Mouse (Mus musculus) limb, embryonic 13.5 days (tissue): ENCODE results near the gene Rmi2. TPM values are rescaled to one million over a fixed set of nuclear protein-coding genes. Genes with fewer than 3 reads are reported as not detected.

ENCODE experiments used
- ATAC-seq: fragments of 200-750 bp; cut with Nextera tagmentation; 2 replicates; pipeline ENCODE4 v1.8.0; 2017; ENCODE audit warnings: low read depth, moderate number of reproducible peaks, moderate TSS enrichment; ENCODE audit not compliant: low FRiP score
- H3K27ac ChIP-seq: fragments of 300-500 bp; sonication (generic); 2 replicates; pipeline ENCODE4 v1.5.1; 2015; ENCODE audit warnings: inconsistent platforms, mild to moderate bottlenecking, moderate library complexity
- H3K27me3 ChIP-seq: fragments of 300-500 bp; sonication (generic); 2 replicates; pipeline ENCODE4 v1.6.1; 2015; ENCODE audit warnings: mild to moderate bottlenecking, inconsistent platforms
- H3K36me3 ChIP-seq: fragments of 300-500 bp; sonication (generic); 2 replicates; pipeline ENCODE4 v1.6.1; 2015; ENCODE audit warnings: inconsistent platforms, mild to moderate bottlenecking, moderate library complexity
- H3K4me1 ChIP-seq: fragments of 300-500 bp; sonication (generic); 2 replicates; pipeline ENCODE4 v1.6.1; 2015; ENCODE audit warnings: inconsistent platforms
- H3K4me2 ChIP-seq: fragments of 300-500 bp; sonication (generic); replicated peaks from 2 replicates; pipeline ENCODE4 v1.6.1; 2015; ENCODE audit warnings: inconsistent platforms, mild to moderate bottlenecking, moderate library complexity
- H3K4me3 ChIP-seq: fragments of 300-500 bp; sonication (generic); 2 replicates; pipeline ENCODE4 v1.5.1; 2015; ENCODE audit warnings: moderate library complexity, mild to moderate bottlenecking, inconsistent platforms
- H3K9ac ChIP-seq: fragments of 300-500 bp; sonication (generic); 2 replicates; pipeline ENCODE4 v1.6.1; 2015; ENCODE audit warnings: mild to moderate bottlenecking, inconsistent platforms
- H3K9me3 ChIP-seq: fragments of 300-500 bp; sonication (generic); 2 replicates; pipeline ENCODE4 v1.6.1; 2016; ENCODE audit warnings: inconsistent platforms
- WGBS: fragments of 180-500 bp; shearing (Covaris S2); methylation state at CpG from one replicate; pipeline ENCODE4 v1.1.7; 2015; 5-methylcytosine and 5-hydroxymethylcytosine counted together
- polyA plus RNA-seq: library from polyadenylated mRNA; unstranded; fragments of >200 nt; fragmentation: Nextera tagmentation; extraction: Ambion mirVana; gene quantifications from 2 replicates; pipeline ENCODE4 v1.2.1, GENCODE M21; 2015

The Rmi2 gene
- polyA plus RNA-seq, 1 experiment from 2014 or later = 4.8 TPM

DNA sequence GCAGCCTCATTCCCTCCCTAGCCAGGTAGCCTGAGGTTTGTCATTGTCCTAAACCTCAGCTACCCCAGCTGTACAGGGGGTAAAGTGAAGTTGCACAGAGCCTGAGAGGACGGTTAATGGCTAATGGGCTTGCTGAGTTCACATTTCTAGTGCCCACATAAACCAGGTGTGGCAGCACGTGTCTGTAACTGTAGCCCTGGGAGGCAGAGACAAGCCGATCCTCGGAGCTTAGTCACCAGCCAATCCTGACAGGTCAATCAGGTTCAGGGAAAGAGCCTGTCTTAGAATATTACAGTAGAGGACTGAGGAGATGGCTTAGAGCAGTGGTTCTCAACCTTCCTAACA is 6.4 kb upstream of the Rmi2 start:
- Histone ChIP-seq H3K4me3 (no peak overlapping the region), H3K36me3 (no peaks in the 10 kb centered on the region)
- no peak for ATAC-seq

DNA sequence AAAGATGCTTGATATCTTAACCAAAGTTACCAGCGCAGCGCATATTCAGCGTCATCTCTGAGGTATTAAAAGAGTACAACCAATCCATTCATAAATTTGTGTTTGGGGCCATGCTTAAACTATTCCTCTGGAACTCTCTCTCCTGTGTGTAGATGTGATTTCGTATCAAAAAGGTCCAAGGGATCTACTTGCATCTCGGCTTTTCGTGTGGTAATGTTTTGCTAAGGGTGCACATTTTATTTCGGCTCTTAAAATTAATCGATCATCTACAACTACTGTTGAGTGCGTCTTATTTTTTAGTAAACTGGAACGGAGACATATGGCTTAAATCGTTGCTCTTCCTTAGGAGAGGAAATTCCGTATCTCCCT is 333 bp upstream of the Rmi2 start:
- no peaks in the 10 kb centered on the region for H3K9me3 ChIP-seq
- peaks cover 46% of the 10 kb centered on the region for H3K4me1 ChIP-seq
- ATAC-seq = no peak
- H3K36me3 ChIP-seq = no peaks in the 10 kb centered on the region
- H3K9ac ChIP-seq = 0 out of 2 replicates have a peak overlapping the region, but pooled peaks have one; percentile 43
- no peak overlapping the region for H3K27ac ChIP-seq
- H3K4me3 ChIP-seq = peak overlapping the region; percentile 87
- H3K27me3 ChIP-seq = no peaks in the 10 kb centered on the region
- peak overlapping the region; percentile 83 for H3K4me2 ChIP-seq
- 10% methylated on average over 12 of the region's 12 CpGs for WGBS

More for the DNA sequence above, 6.4 kb upstream of the Rmi2 start:
- Histone ChIP-seq H3K27me3 (no peaks in the 10 kb centered on the region), H3K9ac (no peak overlapping the region), H3K9me3 (0 out of 2 replicates have a peak, but pooled peaks cover under 1% of the 10 kb centered on the region), H3K4me1 (peaks cover 25% of the 10 kb centered on the region), H3K27ac (no peak overlapping the region), H3K4me2 (no peak overlapping the region)
- 42% methylated on average over 4 of the region's 4 CpGs for WGBS

DNA sequence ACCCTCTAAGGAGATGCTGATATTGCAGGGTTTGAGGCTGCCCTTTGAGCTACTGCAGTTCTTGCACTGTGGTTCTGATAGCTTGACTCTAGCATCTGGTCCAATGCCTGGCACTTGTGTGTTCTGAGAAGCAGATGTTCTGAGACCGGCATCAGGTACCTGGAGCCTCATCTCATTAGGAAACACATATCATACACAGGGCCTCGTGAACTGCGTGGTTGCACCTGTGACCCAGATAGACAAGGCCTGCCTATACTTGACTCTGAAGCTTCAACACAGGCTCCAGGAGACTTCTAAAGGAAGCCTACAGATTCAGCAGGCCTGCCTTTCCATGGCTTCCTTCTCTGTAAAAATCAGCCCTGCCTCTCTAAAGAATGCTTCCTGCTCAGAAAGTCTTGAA is 1.5 kb downstream of the Rmi2 start:
- Histone ChIP-seq H3K4me3 (0 out of 2 replicates have a peak overlapping the region, but pooled peaks have one; percentile 87), H3K9me3 (no peaks in the 10 kb centered on the region), H3K4me1 (peaks cover 53% of the 10 kb centered on the region), H3K27me3 (no peaks in the 10 kb centered on the region), H3K36me3 (peaks cover 8% of the 10 kb centered on the region; the same call in 1 of the 2 replicates), H3K27ac (no peak overlapping the region), H3K9ac (no peak overlapping the region), H3K4me2 (peak overlapping the region; percentile 83)
- no peak for ATAC-seq
- 86% methylated on average over 3 of the region's 3 CpGs for WGBS

DNA sequence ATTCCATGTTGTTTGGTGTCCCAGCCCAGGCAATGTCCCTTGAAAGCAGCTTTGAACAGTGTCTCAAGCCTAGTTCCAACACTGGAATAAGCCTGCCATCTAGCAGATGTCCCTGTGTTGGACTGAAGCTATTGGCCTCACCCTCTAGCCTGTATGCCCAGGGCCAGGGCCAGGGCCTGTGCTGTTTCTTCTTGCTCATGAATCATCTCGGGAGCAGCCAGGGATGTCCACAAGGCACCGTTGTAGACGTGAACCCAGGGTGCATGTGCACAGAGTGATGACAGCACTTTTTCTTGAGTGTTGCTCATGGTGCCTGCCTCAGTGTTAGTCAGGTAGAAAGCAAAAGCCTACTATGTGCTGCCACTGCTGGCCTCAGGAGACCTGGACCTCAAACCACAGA is 2.4 kb downstream of the Rmi2 start:
- Histone ChIP-seq H3K4me3 (no peak overlapping the region), H3K27ac (no peak overlapping the region), H3K9me3 (no peaks in the 10 kb centered on the region), H3K4me2 (no peak overlapping the region), H3K9ac (no peak overlapping the region), H3K36me3 (peaks cover 8% of the 10 kb centered on the region; the same call in 1 of the 2 replicates), H3K4me1 (peaks cover 55% of the 10 kb centered on the region), H3K27me3 (no peaks in the 10 kb centered on the region)
- ATAC-seq = no peak
- WGBS = 88% methylated on average over 3 of the region's 3 CpGs

DNA sequence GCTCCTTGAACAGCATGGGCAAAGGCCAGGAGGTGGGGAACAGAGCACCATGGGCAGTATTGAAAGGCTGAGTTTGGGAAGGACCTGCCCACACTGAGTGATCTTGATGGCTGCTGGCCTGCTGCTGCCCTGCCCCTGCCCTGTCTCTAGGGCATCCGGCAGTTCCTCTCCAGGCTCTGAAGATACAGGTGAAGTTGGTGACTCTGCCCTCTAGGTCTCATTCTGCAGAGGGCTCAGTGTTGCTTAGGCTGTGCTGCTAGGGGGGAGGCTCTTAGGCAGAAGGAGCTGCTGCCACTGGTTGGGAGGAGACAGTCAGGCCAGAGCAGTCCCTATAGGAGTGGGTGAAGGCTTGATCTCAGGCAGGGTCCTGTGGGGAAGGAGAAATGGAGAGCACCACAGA is 3.0 kb downstream of the Rmi2 start:
- no peak overlapping the region for H3K4me3 ChIP-seq
- no peaks in the 10 kb centered on the region for H3K27me3 ChIP-seq
- 80% methylated on average over 1 of the region's 1 CpGs for whole genome bisulfite sequencing
- peaks cover 8% of the 10 kb centered on the region; the same call in 1 of the 2 replicates for H3K36me3 ChIP-seq
- H3K27ac ChIP-seq = peak overlapping the region; percentile 78
- peak overlapping the region; percentile 27; the same call in 1 of the 2 replicates for H3K4me2 ChIP-seq
- no peaks in the 10 kb centered on the region for H3K9me3 ChIP-seq
- peaks cover 61% of the 10 kb centered on the region for H3K4me1 ChIP-seq
- H3K9ac ChIP-seq = peak overlapping the region; percentile 43
- no peak for ATAC-seq

GRCm38 (mm10) chr16:10838487-10839245 is 3.8 kb downstream of the Rmi2 start:
- no peak overlapping the region for H3K4me3 ChIP-seq
- no peaks in the 10 kb centered on the region for H3K9me3 ChIP-seq
- ATAC-seq = no peak
- peaks cover 8% of the 10 kb centered on the region; the same call in 1 of the 2 replicates for H3K36me3 ChIP-seq
- H3K9ac ChIP-seq = peak overlapping the region; percentile 43
- 30% methylated on average over 10 of the region's 10 CpGs for WGBS
- peak overlapping the region; percentile 78 for H3K27ac ChIP-seq
- H3K27me3 ChIP-seq = no peaks in the 10 kb centered on the region
- H3K4me1 ChIP-seq = peaks cover 68% of the 10 kb centered on the region
- H3K4me2 ChIP-seq = peak overlapping the region; percentile 27; the same call in 1 of the 2 replicates

DNA sequence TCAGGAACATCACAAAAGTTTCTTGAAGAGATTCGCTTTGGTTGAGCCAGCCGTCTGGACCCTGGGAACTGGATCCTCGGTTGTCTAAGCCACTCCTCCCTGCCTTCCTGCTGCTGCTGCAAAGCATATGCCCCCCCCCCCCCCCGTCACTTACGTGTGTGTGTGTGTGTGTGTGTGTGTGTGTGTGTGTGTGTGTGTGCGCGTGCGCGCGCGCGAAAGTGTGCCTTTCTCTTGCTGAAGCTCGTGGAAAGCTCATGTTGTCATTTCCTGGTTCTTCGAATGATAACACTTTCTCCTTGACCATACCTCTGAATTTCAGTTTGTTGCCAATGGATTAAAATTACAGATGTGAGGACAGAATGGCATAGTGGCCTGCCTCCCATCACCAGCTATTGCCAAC is 5.2 kb downstream of the Rmi2 start:
- WGBS = 66% methylated on average over 8 of the region's 14 CpGs
- Histone ChIP-seq H3K4me3 (no peak overlapping the region), H3K27me3 (no peaks in the 10 kb centered on the region), H3K36me3 (peaks cover 8% of the 10 kb centered on the region; the same call in 1 of the 2 replicates), H3K27ac (peak overlapping the region; percentile 39; the same call in 1 of the 2 replicates), H3K9ac (no peak overlapping the region), H3K9me3 (no peaks in the 10 kb centered on the region), H3K4me1 (peaks cover 69% of the 10 kb centered on the region), H3K4me2 (no peak overlapping the region)
- no peak for ATAC-seq

- peaks cover 56% of the 10 kb centered on the region for H3K4me1 ChIP-seq
- 81% methylated on average over 4 of the region's 4 CpGs for WGBS
- H3K4me2 ChIP-seq = no peak overlapping the region
- H3K4me3 ChIP-seq = no peak overlapping the region
- no peaks in the 10 kb centered on the region for H3K9me3 ChIP-seq
- H3K27me3 ChIP-seq = no peaks in the 10 kb centered on the region
- H3K9ac ChIP-seq = no peak overlapping the region
- H3K27ac ChIP-seq = no peak overlapping the region
- H3K36me3 ChIP-seq = peaks cover 8% of the 10 kb centered on the region; the same call in 1 of the 2 replicates
- ATAC-seq = no peak
These were observed 7.5 kb downstream of the Rmi2 start for GRCm38 (mm10) chr16:10842282-10842855.

DNA sequence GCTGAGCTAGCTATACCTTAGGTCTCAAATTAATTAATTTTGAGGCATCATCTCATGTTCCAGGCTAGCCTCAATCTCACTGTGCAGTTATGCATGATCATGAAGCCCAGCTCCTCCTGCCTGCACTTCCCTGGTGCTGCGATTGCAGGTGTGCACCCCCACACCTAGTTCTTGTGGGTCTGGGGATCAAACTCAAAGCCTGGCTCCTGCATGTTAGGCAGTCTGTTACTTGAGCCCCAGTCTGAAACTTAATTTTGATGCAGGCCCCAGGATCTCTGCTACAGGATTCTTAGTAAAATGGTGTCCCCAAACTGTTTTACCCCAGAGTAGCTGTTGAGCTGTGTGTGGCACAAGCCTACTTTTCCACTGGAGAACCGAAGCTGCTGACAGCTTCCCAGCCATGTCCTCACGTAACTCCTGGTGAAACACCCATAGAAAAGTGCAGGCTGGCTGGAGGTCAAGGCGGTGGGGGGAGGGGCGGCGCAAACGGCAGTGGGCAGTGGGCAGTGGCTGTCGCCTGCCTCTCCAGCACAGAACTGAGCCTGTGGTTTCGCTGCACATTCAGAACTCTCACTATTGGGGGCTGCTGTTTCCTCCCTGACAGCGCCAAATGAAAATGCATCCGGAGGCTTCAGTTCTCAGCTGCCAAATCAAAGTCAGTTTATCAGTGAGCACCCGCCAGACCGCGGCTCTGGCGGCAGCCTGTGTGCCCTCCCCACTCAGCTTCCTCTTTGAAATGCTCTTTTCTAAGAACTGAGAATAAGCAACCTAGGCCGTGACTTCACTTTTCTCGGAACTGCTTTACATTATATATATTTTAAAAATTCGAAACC is 8.8 kb downstream of the Rmi2 start:
- Histone ChIP-seq H3K9me3 (no peaks in the 10 kb centered on the region), H3K36me3 (peaks cover 8% of the 10 kb centered on the region; the same call in 1 of the 2 replicates), H3K27me3 (no peaks in the 10 kb centered on the region), H3K27ac (peak overlapping the region; percentile 81), H3K4me1 (peaks cover 52% of the 10 kb centered on the region), H3K9ac (peak overlapping the region; percentile 58), H3K4me2 (peak overlapping the region; percentile 61), H3K4me3 (peak overlapping the region; percentile 22)
- WGBS = 12% methylated on average over 18 of the region's 18 CpGs
- no peak; the same call in 1 of the 2 replicates for ATAC-seq

- H3K4me2 ChIP-seq = peak overlapping the region; percentile 61
- no peaks in the 10 kb centered on the region for H3K9me3 ChIP-seq
- H3K9ac ChIP-seq = 0 out of 2 replicates have a peak overlapping the region, but pooled peaks have one; percentile 58
- peak overlapping the region; percentile 81 for H3K27ac ChIP-seq
- no peaks in the 10 kb centered on the region for H3K27me3 ChIP-seq
- ATAC-seq = no peak
- WGBS = 36% methylated on average over 6 of the region's 6 CpGs
- no peak overlapping the region for H3K4me3 ChIP-seq
- peaks cover 52% of the 10 kb centered on the region for H3K4me1 ChIP-seq
- peaks cover 8% of the 10 kb centered on the region; the same call in 1 of the 2 replicates for H3K36me3 ChIP-seq
These were observed 9.4 kb downstream of the Rmi2 start for GRCm38 (mm10) chr16:10844319-10844670.

DNA sequence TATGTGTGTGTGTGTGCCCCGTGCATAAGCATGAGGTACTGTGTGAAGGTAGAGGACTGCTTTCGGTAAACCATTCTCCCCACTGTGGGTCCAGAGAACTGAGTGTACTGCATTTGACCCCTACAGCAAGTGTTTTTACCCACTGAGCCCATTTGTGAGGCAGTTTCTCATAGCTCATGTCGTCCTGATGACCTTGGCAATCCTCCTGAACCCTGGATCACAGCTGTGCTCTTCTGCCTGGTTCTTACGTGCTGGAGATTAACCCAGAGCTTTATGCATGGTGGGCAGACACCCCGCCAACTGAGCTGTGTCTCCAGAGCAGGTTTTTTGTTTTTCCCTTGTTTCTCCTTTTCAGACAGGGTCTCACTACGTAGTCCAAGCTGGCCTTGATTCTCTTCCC is 11.1 kb downstream of the Rmi2 start:
- no peak for ATAC-seq
- no peaks in the 10 kb centered on the region for H3K27me3 ChIP-seq
- H3K27ac ChIP-seq = no peak overlapping the region
- no peaks in the 10 kb centered on the region for H3K9me3 ChIP-seq
- H3K4me2 ChIP-seq = no peak overlapping the region
- 81% methylated on average over 6 of the region's 6 CpGs for WGBS
- H3K36me3 ChIP-seq = no peaks in the 10 kb centered on the region; the same call in 1 of the 2 replicates
- no peak overlapping the region for H3K9ac ChIP-seq
- H3K4me1 ChIP-seq = peaks cover 61% of the 10 kb centered on the region
- no peak overlapping the region for H3K4me3 ChIP-seq

- no peak overlapping the region for H3K4me2 ChIP-seq
- H3K27me3 ChIP-seq = no peaks in the 10 kb centered on the region
- H3K4me3 ChIP-seq = no peak overlapping the region
- H3K27ac ChIP-seq = no peak overlapping the region
- H3K4me1 ChIP-seq = peaks cover 64% of the 10 kb centered on the region
- no peak overlapping the region for H3K9ac ChIP-seq
- no peak for ATAC-seq
- 52% methylated on average over 4 of the region's 4 CpGs for WGBS
- no peaks in the 10 kb centered on the region for H3K9me3 ChIP-seq
- no peaks in the 10 kb centered on the region for H3K36me3 ChIP-seq
These were observed 11.6 kb downstream of the Rmi2 start for GRCm38 (mm10) chr16:10846503-10846902.
